Mouse (Mus musculus) liver, postnatal 0 days (tissue): ENCODE data around the gene Adam22.

Source experiments
- CTCF ChIP-seq: sonication (generic); IDR thresholded peaks from 2 replicates; pipeline ENCODE4 v1.5.1; 2016; ENCODE audit warnings: antibody characterized with exemption, low read depth
- EP300 ChIP-seq: IDR thresholded peaks from 2 replicates; pipeline ENCODE4 v1.6.1; 2016; ENCODE audit warnings: antibody characterized with exemption, low read depth, mild to moderate bottlenecking

DNA sequence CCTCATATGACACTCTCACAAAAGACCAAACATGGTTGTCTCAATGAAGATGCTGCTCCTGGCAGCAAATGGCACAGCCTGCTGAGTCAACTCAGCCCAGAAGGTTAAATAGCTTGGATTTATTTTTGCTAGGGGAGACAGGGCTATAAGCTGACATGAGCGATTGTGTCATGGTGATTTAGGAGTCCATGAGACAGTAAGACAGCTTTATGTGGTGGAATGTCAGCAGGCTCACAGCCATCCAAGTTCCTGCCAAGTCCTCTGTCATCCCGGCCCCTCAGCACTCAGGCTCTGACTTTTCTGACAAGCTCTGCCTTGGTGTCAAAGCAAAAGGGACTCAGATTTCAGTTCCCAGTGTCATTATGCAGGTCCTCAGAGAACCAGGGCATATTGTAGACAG lies 11.6 kb downstream of the Adam22 start:
- no peak for TF ChIP-seq CTCF
- no peak for TF ChIP-seq EP300
